Mouse (Mus musculus) kidney, adult 2 months (tissue): ENCODE data around the gene Mlxipl.

Source experiments
- CTCF ChIP-seq: fragments of 200-500 bp; conservative IDR thresholded peaks from 2 replicates; pipeline ENCODE4 v1.5.1; 2011; ENCODE audit warnings: low read depth, mild to moderate bottlenecking, control low read depth, low read length, moderate library complexity, mixed read lengths; ENCODE audit not compliant: insufficient read depth, insufficient read length
- POLR2A ChIP-seq: fragments of 200-500 bp; IDR thresholded peaks from one replicate; pipeline ENCODE4 v1.6.1; 2011; ENCODE audit warnings: low read depth, low read length, control low read depth

DNA sequence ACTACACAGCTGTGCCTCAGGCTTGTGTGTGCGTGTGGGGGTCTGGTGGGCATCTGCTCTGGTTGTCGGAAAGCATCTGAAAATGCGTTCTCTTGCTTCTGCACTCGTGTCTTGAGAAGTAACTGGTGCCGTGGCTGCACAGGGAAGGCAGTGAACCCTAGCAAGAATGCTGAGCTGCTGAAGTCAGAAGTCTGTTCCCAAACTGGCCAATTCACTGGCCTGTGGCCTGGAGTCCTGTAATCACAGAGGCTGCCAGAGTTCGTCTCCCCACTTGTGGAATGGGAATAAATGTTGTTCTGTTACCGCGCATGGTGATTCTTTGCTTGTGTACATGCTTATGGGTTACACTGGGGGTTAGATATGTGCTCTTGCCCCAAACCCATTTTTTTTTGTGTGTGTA is 72.7 kb downstream of the Mlxipl start:
- TF ChIP-seq CTCF: no peak
- TF ChIP-seq POLR2A: no peak
